Mouse (Mus musculus) bone marrow, adult 2 months (tissue): Measurements from ENCODE around the gene Plch2. TPM values are rescaled to one million over a fixed set of nuclear protein-coding genes. Genes with fewer than 3 reads are reported as not detected.
A peak's percentile ranks its signal among the peaks of the same experiment; 100 is the strongest.

ENCODE experiments used
- H3K27ac ChIP-seq: fragments of 200-500 bp; 2 replicates; pipeline ENCODE4 v1.5.1; 2012; ENCODE audit warnings: low read depth, mild to moderate bottlenecking, control low read depth, inconsistent platforms, low read length; ENCODE audit not compliant: control insufficient read depth, poor library complexity, insufficient read depth
- H3K4me1 ChIP-seq: fragments of 200-500 bp; 2 replicates; pipeline ENCODE4 v1.6.1; 2011; ENCODE audit warnings: low read length; ENCODE audit not compliant: control insufficient read depth, insufficient read depth
- H3K4me3 ChIP-seq: fragments of 200-500 bp; replicated peaks from 2 replicates; pipeline ENCODE3; 2011; ENCODE audit warnings: mild to moderate bottlenecking, low read depth, low read length, control low read depth; ENCODE audit not compliant: control insufficient read depth
- CTCF ChIP-seq: fragments of 200-500 bp; IDR thresholded peaks from 2 replicates; pipeline ENCODE4 v1.5.1; 2011; ENCODE audit warnings: low read length, control low read depth; ENCODE audit not compliant: control insufficient read depth, insufficient read depth
- POLR2A ChIP-seq: fragments of 200-500 bp; IDR thresholded peaks from 2 replicates; pipeline ENCODE4 v1.6.1; 2011; ENCODE audit warnings: low read depth, mild to moderate bottlenecking, control low read depth, low read length, borderline replicate concordance; ENCODE audit not compliant: control insufficient read depth
- WGBS: fragments of 180-500 bp; shearing (Covaris S2); methylation state at CpG from one replicate; pipeline ENCODE4 v1.1.7; 2018; 5-methylcytosine and 5-hydroxymethylcytosine counted together
- polyA plus RNA-seq: library from polyadenylated mRNA; stranded (reverse); fragments of >200 nt; gene quantifications from 2 replicates; pipeline ENCODE4 v1.2.4, GENCODE M21; 2011; ENCODE audit warnings: low replicate concordance; ENCODE audit not compliant: missing spikeins, insufficient read depth, insufficient read length

Gene Plch2
- polyA plus RNA-seq, 1 experiment = not detected

GRCm38 (mm10) chr4:155076677-155077076 is 20.1 kb upstream of the Plch2 start:
- TF ChIP-seq CTCF = no peak
- no peak for TF ChIP-seq POLR2A
- 89% methylated on average over 9 of the region's 9 CpGs for WGBS
- H3K27ac ChIP-seq = no peak overlapping the region
- H3K4me1 ChIP-seq = no peaks in the 10 kb centered on the region
- H3K4me3 ChIP-seq = no peak overlapping the region

- H3K27ac ChIP-seq = no peak overlapping the region
- H3K4me3 ChIP-seq = no peak overlapping the region
- no peaks in the 10 kb centered on the region for H3K4me1 ChIP-seq
- TF ChIP-seq CTCF (no peak), POLR2A (no peak)
- WGBS = 91% methylated on average over 2 of the region's 2 CpGs
Observed at GRCm38 (mm10) chr4:155075813-155076212, 19.2 kb upstream of the Plch2 start.

GRCm38 (mm10) chr4:155075137-155075536 is 18.6 kb upstream of the Plch2 start:
- Histone ChIP-seq H3K27ac (no peak overlapping the region), H3K4me1 (no peaks in the 10 kb centered on the region), H3K4me3 (no peak overlapping the region)
- TF ChIP-seq POLR2A (no peak), CTCF (no peak)
- 92% methylated on average over 9 of the region's 9 CpGs for WGBS

GRCm38 (mm10) chr4:155074418-155074817 is 17.8 kb upstream of the Plch2 start:
- Histone ChIP-seq H3K4me3 (no peak overlapping the region), H3K4me1 (no peaks in the 10 kb centered on the region), H3K27ac (no peak overlapping the region)
- TF ChIP-seq POLR2A = no peak
- TF ChIP-seq CTCF = no peak
- 86% methylated on average over 9 of the region's 9 CpGs for WGBS

- H3K27ac ChIP-seq = no peak overlapping the region
- H3K4me1 ChIP-seq = peaks cover 1% of the 10 kb centered on the region; the same call in 1 of the 2 replicates
- H3K4me3 ChIP-seq = no peak overlapping the region
- 88% methylated on average over 5 of the region's 5 CpGs for WGBS
- TF ChIP-seq CTCF = no peak
- TF ChIP-seq POLR2A = no peak
Observed at GRCm38 (mm10) chr4:155070921-155071320, 14.3 kb upstream of the Plch2 start.

GRCm38 (mm10) chr4:155070199-155070598 is 13.6 kb upstream of the Plch2 start:
- 93% methylated on average over 13 of the region's 13 CpGs for WGBS
- H3K4me3 ChIP-seq = no peak overlapping the region
- H3K4me1 ChIP-seq = peaks cover 1% of the 10 kb centered on the region; the same call in 1 of the 2 replicates
- TF ChIP-seq CTCF (no peak), POLR2A (no peak)
- no peak overlapping the region for H3K27ac ChIP-seq

- H3K27ac ChIP-seq = no peak overlapping the region
- no peak overlapping the region for H3K4me3 ChIP-seq
- peaks cover 1% of the 10 kb centered on the region; the same call in 1 of the 2 replicates for H3K4me1 ChIP-seq
- no peak for TF ChIP-seq POLR2A
- TF ChIP-seq CTCF = peak; percentile 22; the same call in 1 of the 2 replicates
- WGBS = 90% methylated on average over 6 of the region's 6 CpGs
Observed at GRCm38 (mm10) chr4:155069191-155069590, 12.6 kb upstream of the Plch2 start.

GRCm38 (mm10) chr4:155068357-155068972 is 11.9 kb upstream of the Plch2 start:
- TF ChIP-seq POLR2A = no peak
- TF ChIP-seq CTCF = no peak
- H3K4me3 ChIP-seq = no peak overlapping the region
- WGBS = 93% methylated on average over 20 of the region's 20 CpGs
- peaks cover 1% of the 10 kb centered on the region; the same call in 1 of the 2 replicates for H3K4me1 ChIP-seq
- H3K27ac ChIP-seq = no peak overlapping the region

- Histone ChIP-seq H3K4me3 (peak within 1 kb of the TSS; percentile 73), H3K27ac (peak within 1 kb of the TSS; percentile 46), H3K4me1 (peaks cover 1% of the 10 kb centered on the region; the same call in 1 of the 2 replicates)
- TF ChIP-seq CTCF (peak; percentile 0; the same call in 1 of the 2 replicates), POLR2A (peak; percentile 86; the same call in 1 of the 2 replicates)
- WGBS = under 1% methylated on average over 48 of the region's 48 CpGs
Observed at GRCm38 (mm10) chr4:155066834-155067522, 10.4 kb upstream of the Plch2 start, which contains the start of gene Pex10. Pex10 (plus strand) TSS chr4:155067016.
